Mouse (Mus musculus): ENCODE data around the gene Acot13.
"Not testable (repeated sequence)": the region's sequence is repeated elsewhere in the genome, so short reads cannot be mapped to it uniquely, and the experiment has no call there.

Gene Acot13

DNA sequence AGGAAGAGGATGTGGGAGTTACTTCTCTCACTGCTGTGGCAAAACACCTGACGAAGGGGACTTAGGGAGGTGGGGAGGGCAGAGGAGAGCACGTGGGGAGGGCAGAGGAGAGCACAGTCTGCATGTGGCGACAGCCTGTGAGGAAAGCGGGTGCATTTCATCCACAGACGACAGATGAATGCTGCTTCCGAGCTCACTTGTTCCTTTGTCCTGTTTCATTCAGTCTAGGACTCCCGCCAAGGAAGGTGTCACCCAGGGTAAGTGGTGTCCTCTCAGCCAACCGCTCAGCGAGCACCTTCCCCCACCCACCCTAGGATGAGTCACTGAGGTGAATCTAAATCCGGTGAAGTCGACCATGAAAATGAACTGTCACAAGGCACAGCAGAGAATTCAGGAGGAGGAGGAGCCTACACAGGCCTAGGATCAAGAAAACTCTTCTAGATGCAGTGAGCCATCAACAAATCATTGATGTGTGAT is 45.3 kb downstream of the Acot13 start:
- peak in 1 of 2 experiments; percentile 60 for DNase-seq (ENCODE audit: low spot score in 2 of 2)

- peak in 1 of 2 experiments; percentile 47 for DNase-seq (ENCODE audit: low spot score in 2 of 2)
Observed at GRCm38 (mm10) chr13:24781916-24782315, 49.4 kb downstream of the Acot13 start.

DNA sequence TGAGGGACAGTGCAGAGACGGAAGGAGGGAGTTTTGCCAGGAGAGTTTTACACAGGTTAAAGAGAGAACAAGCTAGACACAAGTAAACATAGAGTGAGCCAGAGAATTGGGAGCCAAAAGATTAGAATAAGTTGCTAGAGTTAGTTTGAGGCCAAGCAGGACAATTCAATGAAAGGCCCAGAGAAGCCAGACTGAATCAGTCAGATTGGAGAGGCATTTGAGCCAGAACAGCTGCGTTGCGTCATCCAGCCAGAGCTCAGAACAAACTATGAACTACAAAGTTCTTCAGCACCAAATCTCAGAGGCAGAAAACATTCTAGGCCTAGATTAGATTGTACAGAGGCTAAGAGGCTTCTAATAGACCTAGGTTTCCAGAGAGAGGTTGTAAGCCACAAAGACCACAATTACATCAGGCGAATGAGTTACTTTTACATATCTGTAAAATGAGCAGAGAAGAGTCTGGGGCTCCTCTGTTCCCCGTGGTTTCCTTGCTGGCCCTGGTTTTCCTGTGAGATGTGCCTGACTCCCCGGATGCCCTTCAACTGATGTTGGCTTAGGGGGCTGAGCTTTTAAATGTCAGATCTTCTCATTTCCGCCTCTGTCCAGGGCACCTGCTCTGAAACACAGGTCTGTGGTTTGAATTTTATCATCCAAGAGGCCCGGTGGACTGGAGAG is 52.5 kb downstream of the Acot13 start:
- DNase-seq (ENCODE audit: low spot score in 2 of 2), result no peak

- DNase-seq (ENCODE audit: low spot score in 2 of 2), result no peak
Observed at GRCm38 (mm10) chr13:24778026-24778425, 53.3 kb downstream of the Acot13 start.

DNA sequence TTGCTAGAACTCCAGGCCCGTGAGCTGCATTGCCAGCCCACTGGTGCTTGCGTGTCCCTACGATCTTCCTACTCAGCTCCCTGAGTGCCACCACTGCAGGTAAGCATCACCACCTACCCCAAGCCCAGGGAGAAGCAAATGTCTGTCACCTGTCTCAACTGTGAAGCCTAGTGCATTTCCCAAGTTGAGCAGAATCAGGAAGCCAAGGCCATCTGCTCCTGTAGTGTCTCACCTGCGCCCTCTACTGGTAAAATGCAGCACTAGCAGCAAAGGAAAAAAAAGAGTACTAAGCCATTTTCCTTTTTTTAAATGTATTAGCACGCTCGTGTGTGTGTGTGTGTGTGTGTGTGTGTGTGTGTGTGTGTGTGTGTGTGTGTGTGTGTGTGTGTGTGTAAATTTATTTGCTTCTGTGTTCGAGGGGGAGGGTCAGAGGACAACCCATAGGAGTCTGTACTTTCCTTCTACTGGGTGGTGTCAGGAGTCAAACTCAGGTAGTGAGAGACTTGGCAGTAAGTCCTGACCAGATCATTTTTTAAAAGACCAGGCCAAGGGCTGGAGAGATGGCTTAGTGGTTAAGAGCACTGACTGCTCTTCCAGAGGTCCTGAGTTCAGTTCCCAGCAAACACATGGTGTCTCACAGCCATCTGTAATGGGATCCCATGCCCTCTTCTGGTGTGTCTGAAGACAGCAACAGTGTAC is 55.0 kb downstream of the Acot13 start:
- peak; percentile 66 to 76 for DNase-seq (ENCODE audit: low spot score in 2 of 2)

- DNase-seq (ENCODE audit: low spot score in 2 of 2), result not testable (repeated sequence)
Observed at GRCm38 (mm10) chr13:24771482-24771881, 59.9 kb downstream of the Acot13 start.
